Mouse (Mus musculus) stomach, postnatal 0 days (tissue): ENCODE measurements around the gene Adk.

Source experiments
- CTCF ChIP-seq: IDR thresholded peaks from 2 replicates; pipeline ENCODE4 v1.5.1; 2016; ENCODE audit warnings: antibody characterized with exemption, low read depth, mild to moderate bottlenecking, moderate library complexity
- EP300 ChIP-seq: optimal IDR thresholded peaks from 2 replicates; pipeline ENCODE3; 2016; ENCODE audit warnings: antibody characterized with exemption

DNA sequence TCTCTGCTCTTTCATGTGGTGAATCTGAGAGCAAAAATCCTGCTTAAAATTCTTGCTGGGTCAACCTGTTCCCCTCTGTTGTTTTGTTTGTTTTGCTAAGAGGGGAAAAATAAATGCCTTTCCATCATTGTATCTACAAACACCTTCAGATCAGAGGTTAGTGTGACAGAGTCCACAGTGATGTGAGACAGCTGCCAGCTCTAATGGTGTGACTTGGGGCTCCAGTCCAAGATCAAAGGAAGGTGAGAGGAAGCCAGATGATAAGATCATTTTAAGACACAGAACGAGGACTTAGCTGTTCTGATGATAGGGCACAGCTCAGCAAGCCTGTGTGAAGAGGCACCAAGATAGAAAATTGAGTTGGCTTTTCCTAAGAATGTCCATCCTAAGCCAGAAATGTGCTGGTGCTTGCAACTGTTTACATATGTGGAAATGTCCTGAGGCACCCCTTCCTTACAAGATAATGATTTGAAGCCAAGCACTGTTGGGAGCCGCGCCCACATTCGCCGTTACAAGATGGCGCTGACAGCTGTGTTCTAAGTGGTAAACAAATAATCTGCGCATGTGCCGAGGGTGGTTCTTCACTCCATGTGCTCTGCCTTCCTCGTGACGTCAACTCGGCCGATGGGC lies 307.6 kb downstream of the Adk start:
- TF ChIP-seq CTCF (no peak), EP300 (no peak)
